Mouse (Mus musculus) left cerebral cortex, adult 2 months (tissue): Measurements from ENCODE around the gene Arl8a. TPM values are rescaled to one million over a fixed set of nuclear protein-coding genes. Genes with fewer than 3 reads are reported as not detected.

Experiments
- DNase-seq, 2 experiments: peaks; one replicate each; pipeline ENCODE4 v3.0.0; 2021 to 2022; ENCODE audit warnings: low spot score in 2 of 2, mixed read lengths in 1 of 2; ENCODE audit errors: extremely low spot score in 1 of 2
- H3K27ac ChIP-seq: fragments of 200-600 bp; 2 replicates; pipeline ENCODE4 v1.8.1; 2022
- H3K4me3 ChIP-seq: fragments of 200-600 bp; 2 replicates; pipeline ENCODE4 v1.8.1; 2022
- CTCF ChIP-seq: fragments of 200-600 bp; IDR thresholded peaks from 2 replicates; pipeline ENCODE4 v1.8.1; 2022; ENCODE audit warnings: antibody characterized with exemption, mild to moderate bottlenecking, moderate library complexity
- intact Hi-C: fragments of 180-260 bp; cut with DNase I; formaldehyde crosslinking; loops from one replicate; pipeline ENCODE4 v1.15.1; 2025
- total RNA-seq, 2 experiments: library from RNA; stranded (reverse); gene quantifications; 2 replicates each; pipeline ENCODE4 v1.2.3; 2021

Arl8a gene
- total RNA-seq, 2 experiments from 2014 or later, result 262 to 263 TPM

DNA sequence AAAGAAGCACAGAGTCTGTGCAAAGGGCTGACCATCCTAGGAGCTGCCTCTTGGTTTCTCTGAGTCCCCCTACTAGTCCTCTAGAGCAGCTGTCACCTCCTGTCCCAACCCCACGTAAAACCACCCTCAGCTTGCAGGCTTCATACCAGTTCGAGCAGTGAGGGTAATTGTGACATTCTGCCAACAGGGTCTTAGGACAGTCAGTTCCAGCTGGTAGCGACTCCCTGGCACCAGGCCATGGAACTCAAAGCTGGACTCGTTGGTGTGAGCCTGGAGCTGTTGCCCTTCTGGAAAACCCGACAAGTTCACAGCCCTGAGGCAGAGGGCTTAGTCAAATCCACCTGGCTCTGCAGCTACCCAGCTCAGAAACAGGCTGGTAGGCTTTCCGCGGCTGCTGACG is 20.6 kb upstream of the Arl8a start:
- no peak for TF ChIP-seq CTCF
- intact Hi-C loops, result no loop called here
- no peak overlapping the region for H3K4me3 ChIP-seq
- no peak overlapping the region for H3K27ac ChIP-seq
- no peak for DNase-seq

DNA sequence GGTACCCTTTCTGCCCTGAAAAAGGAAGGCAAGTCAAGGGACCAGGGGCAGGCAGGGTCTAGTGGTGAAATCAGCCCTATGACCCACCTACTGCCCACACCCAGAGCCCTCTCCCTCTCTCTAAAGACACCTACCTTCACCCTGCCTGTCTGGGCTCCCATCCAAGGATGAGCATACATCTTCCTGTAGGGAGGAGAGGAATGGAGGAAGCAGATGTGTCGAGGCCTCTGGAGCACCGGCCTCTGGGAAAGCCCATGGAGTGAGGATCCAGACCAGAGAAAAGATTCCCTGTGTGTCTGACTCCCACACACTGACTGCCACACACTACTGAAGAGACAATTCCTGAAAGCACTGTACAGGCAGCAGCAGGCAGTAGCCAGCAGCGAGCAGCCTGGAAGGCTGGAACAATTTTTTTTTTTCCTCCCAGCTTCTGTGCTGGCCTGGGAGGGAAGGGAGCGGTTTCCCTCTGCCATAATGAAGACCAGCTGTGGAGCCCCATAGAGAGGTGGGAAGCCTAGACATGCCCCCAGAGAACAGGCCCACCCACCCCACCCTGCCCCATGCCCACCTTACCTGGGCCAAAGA is 20.1 kb upstream of the Arl8a start:
- Histone ChIP-seq H3K4me3 (no peak overlapping the region), H3K27ac (no peak overlapping the region)
- TF ChIP-seq CTCF, result no peak
- intact Hi-C loops, result no loop called here
- DNase-seq, result no peak

GRCm38 (mm10) chr1:135128011-135128441 is 18.6 kb upstream of the Arl8a start:
- intact Hi-C loops, result no loop called here
- DNase-seq, result no peak
- H3K27ac ChIP-seq, result no peak overlapping the region
- H3K4me3 ChIP-seq, result no peak overlapping the region
- no peak for TF ChIP-seq CTCF

- no peak for DNase-seq
- no peak for TF ChIP-seq CTCF
- Histone ChIP-seq H3K27ac (no peak overlapping the region), H3K4me3 (no peak overlapping the region)
- intact Hi-C loops, result no loop called here
Observed at GRCm38 (mm10) chr1:135128986-135129385, 17.6 kb upstream of the Arl8a start.

DNA sequence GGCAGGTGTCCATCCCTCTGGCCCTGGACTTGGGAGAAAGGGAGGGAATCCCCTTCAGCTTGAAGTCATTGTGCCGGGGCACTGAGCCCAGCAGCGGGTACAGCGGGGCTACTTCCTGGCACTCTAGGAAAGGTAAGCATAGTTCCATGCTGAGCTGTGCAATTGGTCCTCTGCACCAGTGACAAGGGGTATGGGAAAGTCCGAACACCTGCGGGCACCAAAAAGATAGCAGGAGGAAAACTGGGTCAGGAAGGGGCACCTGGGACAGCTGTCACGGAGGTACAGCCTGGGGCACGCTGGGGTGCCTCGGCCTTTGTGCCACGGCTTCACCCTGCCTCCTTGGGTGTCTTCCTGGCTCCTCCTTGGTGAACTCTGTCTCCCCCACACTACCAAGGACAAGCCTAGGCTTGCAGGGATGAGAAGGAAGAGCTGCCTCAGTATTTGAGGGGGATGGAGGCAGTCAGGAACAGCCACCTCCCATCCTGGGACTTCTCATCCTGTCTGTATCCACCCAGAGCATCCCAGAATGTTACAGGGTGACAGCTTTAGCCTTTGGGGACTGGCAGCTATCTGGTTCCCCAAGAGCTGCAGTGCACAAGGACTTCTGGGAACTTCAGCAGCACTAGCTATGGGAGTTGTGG is 17.0 kb upstream of the Arl8a start:
- DNase-seq, result no peak
- no peak for TF ChIP-seq CTCF
- Histone ChIP-seq H3K4me3 (no peak overlapping the region), H3K27ac (no peak overlapping the region)
- intact Hi-C loops, result no loop called here

- intact Hi-C loops, result no loop called here
- Histone ChIP-seq H3K4me3 (no peak overlapping the region), H3K27ac (no peak overlapping the region)
- TF ChIP-seq CTCF, result no peak; the same call in 1 of the 2 replicates
- no peak for DNase-seq
Observed at GRCm38 (mm10) chr1:135130376-135131018, 16.1 kb upstream of the Arl8a start.

DNA sequence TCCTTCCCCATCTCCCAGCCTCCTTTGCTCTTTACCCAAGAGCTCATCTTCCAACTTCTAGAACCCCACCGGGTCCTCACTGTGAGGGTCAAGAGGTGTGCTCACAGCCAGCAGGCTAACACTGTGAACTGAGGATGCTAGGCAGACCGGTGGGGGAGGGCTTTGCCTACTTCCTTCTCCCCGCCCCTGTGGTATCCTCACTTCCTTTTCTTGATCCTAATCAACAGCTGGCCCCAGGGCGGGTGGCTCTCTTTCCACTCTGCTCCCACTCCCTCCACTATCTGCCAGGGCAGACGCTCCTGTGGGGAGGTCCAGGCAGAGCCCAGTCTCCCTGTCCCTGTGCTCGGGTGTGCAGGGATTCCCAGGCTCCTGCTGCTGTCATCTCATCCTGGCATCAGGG is 15.6 kb upstream of the Arl8a start:
- intact Hi-C loops, result no loop called here

DNA sequence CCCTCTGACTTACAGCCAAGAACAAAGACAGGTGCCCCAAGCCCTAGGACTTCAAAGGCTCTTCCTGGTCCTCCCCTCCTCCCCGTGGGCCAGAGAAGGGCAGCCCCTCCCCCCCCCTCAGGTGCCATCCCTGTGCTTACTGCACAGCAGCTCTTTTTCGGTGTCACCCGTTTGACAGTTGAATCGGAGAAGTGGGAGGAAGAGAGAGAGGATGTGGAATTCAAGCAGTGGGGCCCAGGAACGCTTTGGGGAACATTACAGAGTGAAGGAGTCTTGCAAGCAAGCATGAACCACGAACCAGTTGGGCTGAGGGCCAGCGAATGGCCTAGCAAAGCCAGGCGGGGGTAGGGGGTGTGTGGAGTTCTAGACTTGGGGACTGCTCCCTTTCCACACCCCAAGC is 15.1 kb upstream of the Arl8a start:
- Histone ChIP-seq H3K4me3 (no peak overlapping the region), H3K27ac (no peak overlapping the region)
- intact Hi-C loops, result no loop called here
- no peak for DNase-seq
- no peak for TF ChIP-seq CTCF

More for the DNA sequence above, 15.6 kb upstream of the Arl8a start:
- no peak for DNase-seq
- no peak for TF ChIP-seq CTCF
- H3K27ac ChIP-seq, result no peak overlapping the region
- H3K4me3 ChIP-seq, result no peak overlapping the region

DNA sequence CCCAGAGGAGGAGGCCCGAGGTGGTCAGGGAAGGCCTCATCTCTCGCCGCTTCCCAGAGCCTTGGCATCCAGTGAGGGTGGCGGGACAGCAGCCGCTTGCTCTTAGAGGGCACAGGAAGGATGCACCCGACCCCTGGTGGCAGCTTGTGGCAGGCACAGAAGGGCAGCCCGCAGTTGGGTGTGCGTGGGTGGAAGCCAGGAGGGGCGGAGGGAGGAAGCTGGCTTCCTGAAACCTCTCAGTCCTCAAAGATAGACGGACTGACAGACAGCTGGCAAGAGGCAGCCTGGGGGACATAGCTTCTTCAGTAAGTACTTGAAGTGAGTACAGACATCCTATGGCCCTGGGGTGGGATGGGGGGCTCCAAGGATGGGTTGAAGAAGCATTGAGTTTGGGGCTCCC is 14.2 kb upstream of the Arl8a start, which contains the start of gene Ptpn7:
Gene Ptpn7, plus strand, starts transcription at position 228 of the 400 bp plus-strand sequence.
- Histone ChIP-seq H3K27ac (no peak within 1 kb of the TSS), H3K4me3 (no peak within 1 kb of the TSS)
- TF ChIP-seq CTCF, result peak; percentile 59
- DNase-seq, result peak in 1 of 2 experiments; percentile 60
- intact Hi-C loops, result no loop called here

DNA sequence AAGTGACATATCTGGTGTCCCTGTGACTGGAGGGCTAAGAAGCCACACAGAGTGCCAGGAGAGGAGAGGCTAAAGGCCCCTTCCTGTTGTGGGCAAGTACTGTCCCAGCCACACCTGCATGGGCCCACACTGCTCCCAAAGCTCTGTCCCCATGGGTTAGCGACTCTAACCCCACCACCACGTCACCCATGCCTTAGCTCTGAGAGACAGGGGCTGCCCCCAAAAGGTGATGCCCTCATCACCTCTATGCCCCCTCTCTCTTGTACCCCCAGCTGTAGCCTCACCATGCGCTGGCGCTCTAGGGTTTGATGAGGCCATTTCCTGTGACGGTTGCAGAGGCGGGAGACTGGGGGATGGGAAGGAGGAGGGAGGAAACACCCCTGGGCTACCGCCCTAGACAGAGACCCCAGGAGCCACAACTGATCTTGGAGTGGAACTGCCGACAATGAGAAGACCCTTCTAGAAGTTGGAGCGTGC is 13.7 kb upstream of the Arl8a start:
- intact Hi-C loops, result no loop called here
- no peak overlapping the region for H3K4me3 ChIP-seq
- no peak for DNase-seq
- TF ChIP-seq CTCF, result no peak
- H3K27ac ChIP-seq, result no peak overlapping the region

- no peak for TF ChIP-seq CTCF
- Histone ChIP-seq H3K27ac (no peak overlapping the region), H3K4me3 (no peak overlapping the region)
- no peak for DNase-seq
- intact Hi-C loops, result no loop called here
Observed at GRCm38 (mm10) chr1:135133678-135134435, 12.8 kb upstream of the Arl8a start.
